Mouse (Mus musculus): Measurements from ENCODE around the gene Mllt11. TPM values are rescaled to one million over a fixed set of nuclear protein-coding genes. Genes with fewer than 3 reads are reported as not detected.

The Mllt11 gene
- total RNA-seq (2021) = 10 to 100 TPM; 41.2 to 43.5 TPM
- long read RNA-seq, experiment 1, transcript Mllt11-201 (2 exons, 1,923 nt) = major isoform, 83 of 87 reads
- long read RNA-seq, experiment 1, partial matches to known transcripts = 0 of 87 reads
- long read RNA-seq, experiment 1, other reads (novel, unspliced or antisense) = 4 of 87 reads
- long read RNA-seq, experiment 2, transcript Mllt11-201 (2 exons, 1,923 nt) = major isoform, 127 of 129 reads
- long read RNA-seq, experiment 2, partial matches to known transcripts = 0 of 129 reads
- long read RNA-seq, experiment 2, other reads (novel, unspliced or antisense) = 2 of 129 reads

- DNase-seq = no peak
- intact Hi-C loops (cut with DNase I; ENCODE audit: low total_unique reads) = no loop called here
These were observed at the start of gene Mllt11 for GRCm38 (mm10) chr3:95231298-95232221. Mllt11 (minus strand) TSS chr3:95232171.

GRCm38 (mm10) chr3:95281216-95282126 lies 49.5 kb upstream of the Mllt11 start, which contains the start of the genes Mindy1 and Prune1:
Mindy1 (plus strand) TSS chr3:95281345.
Prune1 (minus strand) TSS chr3:95282076.
- DNase-seq = peak; percentile 99
- intact Hi-C loops (cut with DNase I; ENCODE audit: low total_unique reads) = no loop called here

GRCm38 (mm10) chr3:95280747-95281146 lies 48.8 kb upstream of the Mllt11 start:
- intact Hi-C loops (cut with DNase I; ENCODE audit: low total_unique reads) = no loop called here
- no peak for DNase-seq

GRCm38 (mm10) chr3:95277149-95277551 lies 45.2 kb upstream of the Mllt11 start:
- no peak for DNase-seq
- intact Hi-C loops (cut with DNase I; ENCODE audit: low total_unique reads) = no loop called here

- intact Hi-C loops (cut with DNase I; ENCODE audit: low total_unique reads) = no loop called here
- no peak for DNase-seq
These were observed 44.5 kb upstream of the Mllt11 start for GRCm38 (mm10) chr3:95276428-95276934.

GRCm38 (mm10) chr3:95275161-95275560 lies 43.2 kb upstream of the Mllt11 start:
- intact Hi-C loops (cut with DNase I; ENCODE audit: low total_unique reads) = no loop called here
- DNase-seq = no peak

- no peak for DNase-seq
- intact Hi-C loops (cut with DNase I; ENCODE audit: low total_unique reads) = no loop called here
These were observed 42.5 kb upstream of the Mllt11 start for GRCm38 (mm10) chr3:95274453-95274852.

- no peak for DNase-seq
- intact Hi-C loops (cut with DNase I; ENCODE audit: low total_unique reads) = no loop called here
These were observed 41.5 kb upstream of the Mllt11 start for GRCm38 (mm10) chr3:95273471-95273870.

- DNase-seq = no peak
- intact Hi-C loops (cut with DNase I; ENCODE audit: low total_unique reads) = no loop called here
These were observed 38.9 kb upstream of the Mllt11 start for GRCm38 (mm10) chr3:95270766-95271364.

GRCm38 (mm10) chr3:95269789-95270188 lies 37.8 kb upstream of the Mllt11 start:
- intact Hi-C loops (cut with DNase I; ENCODE audit: low total_unique reads) = loop anchor here (10.0 kb wide), 1 partner anchor 125 kb away; the partner anchor contains the start of gene Tnfaip8l2
- DNase-seq = no peak

- no peak for DNase-seq
- intact Hi-C loops (cut with DNase I; ENCODE audit: low total_unique reads) = loop anchor here (10.0 kb wide), 1 partner anchor 123 kb away; the partner anchor contains the start of gene Tnfaip8l2
These were observed 35.9 kb upstream of the Mllt11 start for GRCm38 (mm10) chr3:95267855-95268254.

GRCm38 (mm10) chr3:95266052-95266451 lies 34.1 kb upstream of the Mllt11 start:
- DNase-seq = no peak
- intact Hi-C loops (cut with DNase I; ENCODE audit: low total_unique reads) = loop anchor here (10.0 kb wide), 1 partner anchor 121 kb away; the partner anchor contains the start of gene Tnfaip8l2

GRCm38 (mm10) chr3:95264724-95265123 lies 32.8 kb upstream of the Mllt11 start:
- DNase-seq = no peak
- intact Hi-C loops (cut with DNase I; ENCODE audit: low total_unique reads) = loop anchor here (5.0 to 10.0 kb wide), 2 partner anchors 47 to 120 kb away; partner anchors contain the start of genes Gabpb2 and Tnfaip8l2

GRCm38 (mm10) chr3:95263089-95263739 lies 31.2 kb upstream of the Mllt11 start:
- DNase-seq = peak; percentile 76
- intact Hi-C loops (cut with DNase I; ENCODE audit: low total_unique reads) = loop anchor here (5.0 to 10.0 kb wide), 2 partner anchors 46 to 118 kb away; partner anchors contain the start of genes Gabpb2 and Tnfaip8l2

GRCm38 (mm10) chr3:95261975-95262374 lies 30.0 kb upstream of the Mllt11 start:
- intact Hi-C loops (cut with DNase I; ENCODE audit: low total_unique reads) = loop anchor here (5.0 to 10.0 kb wide), 2 partner anchors 45 to 117 kb away; partner anchors contain the start of genes Gabpb2 and Tnfaip8l2
- no peak for DNase-seq

- no peak for DNase-seq
- intact Hi-C loops (cut with DNase I; ENCODE audit: low total_unique reads) = no loop called here
These were observed 25.0 kb upstream of the Mllt11 start for GRCm38 (mm10) chr3:95256931-95257330.

GRCm38 (mm10) chr3:95250783-95251424 lies 18.9 kb upstream of the Mllt11 start, which contains the start of gene Bnipl:
Bnipl (minus strand) TSS chr3:95251193.
- intact Hi-C loops (cut with DNase I; ENCODE audit: low total_unique reads) = no loop called here
- no peak for DNase-seq
